Mouse (Mus musculus): Measurements from ENCODE around the gene Sec16a.
A peak's percentile ranks its signal among the peaks of the same experiment; 100 is the strongest.

Gene Sec16a

GRCm38 (mm10) chr2:26380131-26380771, 64.8 kb downstream of the Sec16a start, which contains the start of gene Snapc4:
Gene Snapc4, minus strand, starts transcription at chr2:26380653.
- DNase-seq: peak; percentile 85

- DNase-seq: no peak
These were observed 72.6 kb downstream of the Sec16a start for GRCm38 (mm10) chr2:26372396-26372795.

DNA sequence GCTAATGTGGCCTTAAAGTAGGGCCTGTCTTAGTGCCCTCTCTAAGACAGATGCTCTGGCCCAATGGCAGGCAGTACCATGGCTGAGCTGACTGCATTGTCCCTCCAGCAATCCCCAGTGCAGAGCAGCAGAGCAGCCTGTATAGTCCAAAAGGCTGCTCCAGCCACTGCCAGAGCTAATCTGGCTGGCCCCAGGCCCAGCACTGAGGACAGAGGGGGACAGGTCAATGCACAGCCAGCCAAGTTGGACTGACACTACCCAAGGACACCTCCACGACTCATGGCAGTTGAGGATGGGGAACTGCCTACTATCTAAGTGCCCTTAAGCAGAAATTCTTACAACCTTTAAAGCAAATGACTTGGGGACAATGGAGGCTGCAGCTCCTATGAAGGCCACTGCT, 76.4 kb downstream of the Sec16a start:
- DNase-seq: no peak

DNA sequence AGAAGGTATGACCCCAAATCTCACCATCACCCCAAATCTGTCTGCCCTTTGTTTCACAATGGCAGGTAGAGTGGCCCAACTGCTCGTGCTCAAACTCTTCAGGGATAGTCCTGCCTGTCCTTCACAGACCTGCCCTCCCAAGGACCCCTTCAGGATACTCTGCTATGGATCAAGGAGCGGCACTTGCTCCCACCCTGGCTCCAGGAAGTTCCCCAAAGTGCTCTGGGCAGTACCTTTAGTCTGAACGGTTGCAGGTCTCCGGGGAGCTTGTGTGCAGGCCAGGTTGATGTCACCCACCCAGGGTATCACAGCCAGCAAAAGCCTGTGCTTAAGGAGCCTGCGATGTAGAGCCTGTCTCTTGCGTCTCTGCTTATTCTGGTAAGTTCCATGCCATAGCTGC, 77.1 kb downstream of the Sec16a start:
- DNase-seq: no peak

DNA sequence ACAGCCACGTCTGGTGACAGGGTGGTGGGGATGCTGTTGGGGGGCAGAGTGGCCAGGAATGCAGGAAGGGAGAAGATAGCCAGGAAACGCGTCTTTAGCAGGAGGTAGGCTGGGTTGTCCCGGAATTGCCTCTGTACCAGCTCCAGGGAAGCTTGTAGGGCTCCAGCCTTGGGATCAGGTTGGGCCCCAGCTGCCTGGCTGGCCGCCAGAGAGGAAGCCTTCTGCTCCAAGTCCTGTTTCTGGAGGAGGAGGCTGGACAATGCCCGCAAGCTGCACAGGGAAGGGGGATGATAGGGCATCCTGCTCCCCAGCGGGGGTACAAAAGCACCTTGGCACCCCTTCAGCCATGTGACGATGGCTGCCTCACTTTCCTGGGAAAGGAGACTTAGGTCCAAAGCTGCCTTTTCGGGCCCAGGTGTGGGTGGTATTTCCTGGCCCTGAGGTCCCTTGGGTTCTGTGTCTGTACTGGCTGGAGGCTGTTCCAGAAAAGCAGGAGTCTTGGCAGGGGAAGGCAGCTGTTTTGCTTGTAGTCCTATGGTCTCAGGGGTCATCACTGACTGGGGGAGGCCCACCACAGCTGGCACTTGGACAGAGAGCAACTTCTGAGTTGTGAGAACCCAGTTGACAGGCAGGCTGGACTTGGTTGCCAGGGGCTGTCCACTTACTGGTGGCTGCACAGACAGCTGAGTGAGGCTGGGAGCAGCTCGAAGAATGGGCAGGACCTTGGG, 80.1 kb downstream of the Sec16a start:
- DNase-seq: no peak

- DNase-seq: no peak
These were observed 81.5 kb downstream of the Sec16a start for GRCm38 (mm10) chr2:26363481-26363880.

- DNase-seq: no peak
These were observed 82.0 kb downstream of the Sec16a start for GRCm38 (mm10) chr2:26362991-26363390.

GRCm38 (mm10) chr2:26360772-26361171, 84.2 kb downstream of the Sec16a start, which contains the start of gene Card9:
Gene Card9, minus strand, starts transcription at chr2:26360918.
- DNase-seq: peak; percentile 67

GRCm38 (mm10) chr2:26359983-26360382, 85.0 kb downstream of the Sec16a start:
- no peak for DNase-seq

Measured in layer of hippocampus, adult 9-11 months (tissue).